Mouse (Mus musculus): Measurements from ENCODE around the gene Gm3285. TPM values are rescaled to one million over a fixed set of nuclear protein-coding genes. Genes with fewer than 3 reads are reported as not detected.

Gene Gm3285
- total and polyA plus RNA-seq, 3 experiments = not detected

- DNase-seq (ENCODE audit: extremely low read depth) = peak; percentile 26
- no peaks in the 10 kb centered on the region for H3K9me3 ChIP-seq (replicated peaks; ENCODE audit: low read length)
- H3K27ac ChIP-seq (ENCODE audit: insufficient read depth, low read depth) = no peak overlapping the region
- no peak overlapping the region for H3K9ac ChIP-seq (ENCODE audit: insufficient read depth, low read depth)
- H3K79me2 ChIP-seq (replicated peaks; ENCODE audit: control insufficient read depth, extremely low read depth, insufficient read depth, poor library complexity, severe bottlenecking) = no peaks in the 10 kb centered on the region
- no peak overlapping the region for H3K4me3 ChIP-seq (replicated peaks in 1 of 3; ENCODE audit: low read depth in 2 of 3, low read length in 2 of 3, poor library complexity in 1 of 3)
- H3K4me1 ChIP-seq (ENCODE audit: control insufficient read depth in 1 of 2, insufficient read depth in 2 of 2) = 0 out of 4 replicates have a peak, but pooled peaks cover 0 to 3% of the 10 kb centered on the region in 2 experiments
- dilution Hi-C loops (cut with MboI; ENCODE audit: extremely low pct_ligation_motif_present, extremely low pct_unique_long_range_greater_than_20kb, low sequenced_read_pairs) = no loop called here
- H3K4me2 ChIP-seq (ENCODE audit: insufficient read depth, low read depth, poor library complexity, severe bottlenecking) = no peak overlapping the region
- TF ChIP-seq MXI1 (IDR thresholded peaks at IDR 0.05; ENCODE audit: low read depth, low read length) (no peak), SIN3A (IDR thresholded peaks at IDR 0.05; ENCODE audit: low read length) (no peak), KAT2A (IDR thresholded peaks at IDR 0.05; ENCODE audit: insufficient replicate concordance, low read length) (no peak), ETS1 (conservative IDR thresholded peaks at IDR 0.05; ENCODE audit: low read depth, low read length) (no peak), UBTF (IDR thresholded peaks at IDR 0.05; ENCODE audit: low read depth, low read length) (no peak), MYC (IDR thresholded peaks at IDR 0.05; ENCODE audit: low read depth, low read length) (no peak), TBP (conservative IDR thresholded peaks at IDR 0.05; ENCODE audit: low read depth, low read length) (no peak), CTCF (conservative IDR thresholded peaks at IDR 0.05 in 1 of 2, IDR thresholded peaks at IDR 0.05 in 1 of 2; ENCODE audit: low read depth in 2 of 2, low read length in 2 of 2) (peak; percentile 72 to 81), MAZ (IDR thresholded peaks at IDR 0.05; ENCODE audit: low read depth, low read length) (no peak), ZC3H11A (IDR thresholded peaks at IDR 0.05; ENCODE audit: low read depth, low read length) (no peak), POLR2A (IDR thresholded peaks at IDR 0.05; ENCODE audit: low read depth, low read length) (no peak), ZMIZ1 (IDR thresholded peaks at IDR 0.05; ENCODE audit: low read depth, low read length) (no peak), RAD21 (IDR thresholded peaks at IDR 0.05; ENCODE audit: low read depth, low read length) (peak; percentile 26), ZKSCAN1 (IDR thresholded peaks at IDR 0.05; ENCODE audit: borderline replicate concordance, low read depth, low read length) (no peak), JUN (IDR thresholded peaks at IDR 0.05; ENCODE audit: insufficient read depth, low read depth, low read length) (no peak), GABPA (IDR thresholded peaks at IDR 0.05; ENCODE audit: insufficient replicate concordance, low read depth, low read length) (no peak), MEF2A (IDR thresholded peaks at IDR 0.05; ENCODE audit: borderline replicate concordance, low read depth, low read length) (no peak), E2F4 (IDR thresholded peaks at IDR 0.05; ENCODE audit: insufficient replicate concordance, low read depth, low read length) (no peak), SMC3 (IDR thresholded peaks at IDR 0.05; ENCODE audit: low read depth, low read length) (peak; percentile 50), CHD1 (IDR thresholded peaks at IDR 0.05; ENCODE audit: low read depth, low read length) (no peak), RCOR1 (conservative IDR thresholded peaks at IDR 0.05; ENCODE audit: low read depth, low read length) (no peak), ZNF384 (IDR thresholded peaks at IDR 0.05; ENCODE audit: low read depth, low read length) (no peak), NRF1 (IDR thresholded peaks at IDR 0.05; ENCODE audit: low read depth, low read length) (no peak)
- H3K27me3 ChIP-seq (replicated peaks) = peaks cover 76% of the 10 kb centered on the region
- H3K36me3 ChIP-seq (replicated peaks in 1 of 2; ENCODE audit: control insufficient read depth in 1 of 2, insufficient read depth in 1 of 2, low read length in 1 of 2) = no peaks in the 10 kb centered on the region
- in situ Hi-C loops (cut with MboI; ENCODE audit: low pct_ligation_motif_present, low pct_unique_long_range_greater_than_20kb, low sequenced_read_pairs) = no loop called here
Observed at GRCm38 (mm10) chr10:77815514-77815913, 46.3 kb upstream of the Gm3285 start.
